Mouse (Mus musculus): ENCODE measurements at regions not wholly inside any gene's neighbourhood (a gene's known extent, or its start where the extent isn't known, plus 50 kb on each side); places are given as distances from the start of the nearest gene placed in this dataset.

GRCm38 (mm10) chr1:14472294-14472693, 1620.8 kb downstream of the 4930444P10Rik start:
- TF ChIP-seq CTCF (IDR thresholded peaks at IDR 0.05; ENCODE audit: borderline replicate concordance, extremely low read depth, insufficient read depth, insufficient read length) (no peak), POLR2A (IDR thresholded peaks at IDR 0.05; ENCODE audit: borderline replicate concordance, extremely low read depth, insufficient read depth, insufficient read length, poor library complexity, severe bottlenecking) (no peak)

Data from brain, embryonic 14.5 days (tissue).